Mouse (Mus musculus) cerebellum, adult 2 months (tissue): ENCODE data around the gene Sec62.
"Not testable (repeated sequence)": the region's sequence is repeated elsewhere in the genome, so short reads cannot be mapped to it uniquely, and the experiment has no call there.

ENCODE experiments used
- CTCF ChIP-seq: fragments of 200-500 bp; IDR thresholded peaks from 2 replicates; pipeline ENCODE4 v1.5.1; 2011; ENCODE audit warnings: low read depth, mild to moderate bottlenecking, control low read depth, low read length, moderate library complexity, borderline replicate concordance; ENCODE audit not compliant: insufficient read depth
- POLR2A ChIP-seq: fragments of 200-500 bp; IDR thresholded peaks from 2 replicates; pipeline ENCODE4 v1.6.1; 2011; ENCODE audit warnings: low read length, control low read depth, borderline replicate concordance; ENCODE audit not compliant: insufficient read depth

DNA sequence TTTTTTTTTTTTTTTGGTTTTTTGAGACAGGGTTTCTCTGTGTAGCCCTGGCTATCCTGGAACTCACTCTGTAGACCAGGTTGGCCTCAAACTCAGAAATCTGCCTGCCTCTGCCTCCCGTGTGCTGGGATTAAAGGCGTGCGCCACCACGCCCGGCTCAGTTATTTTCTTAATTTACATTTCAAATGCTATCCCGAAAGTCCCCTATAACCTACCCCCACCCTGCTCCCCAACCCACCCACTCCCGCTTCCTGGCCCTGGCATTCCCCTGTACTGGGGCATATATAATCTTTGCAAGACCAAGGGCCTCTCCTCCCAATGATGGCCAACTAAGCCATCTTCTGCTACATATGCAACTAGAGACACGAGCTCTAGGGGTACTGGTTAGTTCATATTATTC is 66.9 kb downstream of the Sec62 start:
- TF ChIP-seq POLR2A, CTCF: not testable (repeated sequence)
